Mouse (Mus musculus) embryonic facial prominence, embryonic 14.5 days (tissue): Measurements from ENCODE around the gene Gnaq. TPM values are rescaled to one million over a fixed set of nuclear protein-coding genes. Genes with fewer than 3 reads are reported as not detected.
A peak's percentile ranks its signal among the peaks of the same experiment; 100 is the strongest.

Source experiments
- ATAC-seq: fragments of 200-750 bp; cut with Nextera tagmentation; 2 replicates; pipeline ENCODE4 v1.8.0; 2017; ENCODE audit warnings: low read depth, moderate number of reproducible peaks, moderate TSS enrichment
- DNase-seq: peaks from one replicate; pipeline ENCODE4 v3.0.0-alpha.2; 2015; ENCODE audit warnings: low spot score
- H3K27ac ChIP-seq: fragments of 300-500 bp; sonication (generic); replicated peaks from 2 replicates; pipeline ENCODE4 v1.5.1; 2014; ENCODE audit warnings: low read depth, mild to moderate bottlenecking, low read length, moderate library complexity
- H3K27me3 ChIP-seq: fragments of 300-500 bp; sonication (generic); replicated peaks from 2 replicates; pipeline ENCODE4 v1.6.1; 2014; ENCODE audit warnings: low read length; ENCODE audit not compliant: control insufficient read depth, insufficient read depth
- H3K36me3 ChIP-seq: fragments of 300-500 bp; sonication (generic); 2 replicates; pipeline ENCODE4 v1.6.1; 2014; ENCODE audit warnings: low read length, mixed read lengths; ENCODE audit not compliant: control insufficient read depth, insufficient read depth
- H3K4me1 ChIP-seq: fragments of 300-500 bp; sonication (generic); 2 replicates; pipeline ENCODE4 v1.6.1; 2014; ENCODE audit warnings: antibody characterized with exemption, low read length; ENCODE audit not compliant: control insufficient read depth, insufficient read depth
- H3K4me2 ChIP-seq: fragments of 300-500 bp; sonication (generic); 2 replicates; pipeline ENCODE4 v1.6.1; 2014; ENCODE audit warnings: low read depth, mild to moderate bottlenecking, low read length, moderate library complexity, mixed read lengths
- H3K4me3 ChIP-seq: fragments of 300-500 bp; sonication (generic); 2 replicates; pipeline ENCODE4 v1.5.1; 2014; ENCODE audit warnings: low read depth, mild to moderate bottlenecking, low read length
- H3K9ac ChIP-seq: fragments of 300-500 bp; sonication (generic); 2 replicates; pipeline ENCODE4 v1.6.1; 2014; ENCODE audit warnings: low read depth, mild to moderate bottlenecking, low read length, moderate library complexity, mixed read lengths
- H3K9me3 ChIP-seq: fragments of 300-500 bp; sonication (generic); 2 replicates; pipeline ENCODE4 v1.6.1; 2016; ENCODE audit warnings: low read length; ENCODE audit not compliant: control insufficient read depth
- WGBS: fragments of 180-500 bp; shearing (Covaris S2); extraction: QIAGEN DNeasy Blood & Tissue Kit; methylation state at CpG from one replicate; pipeline ENCODE4 v1.1.7; 2014; 5-methylcytosine and 5-hydroxymethylcytosine counted together
- microRNA-seq: library from miRNA; unstranded; fragments of <30 nt; microRNA quantifications from one replicate; pipeline ENCODE4, GENCODE M21; 2016; ENCODE audit warnings: borderline number of aligned reads
- polyA plus RNA-seq: library from polyadenylated mRNA; unstranded; fragments of >200 nt; fragmentation: Nextera tagmentation; extraction: Ambion mirVana; gene quantifications from 2 replicates; pipeline ENCODE4 v1.2.1, GENCODE M21; 2014

Gene Gnaq
- polyA plus RNA-seq, 1 experiment from 2014 or later: 18.3 TPM

DNA sequence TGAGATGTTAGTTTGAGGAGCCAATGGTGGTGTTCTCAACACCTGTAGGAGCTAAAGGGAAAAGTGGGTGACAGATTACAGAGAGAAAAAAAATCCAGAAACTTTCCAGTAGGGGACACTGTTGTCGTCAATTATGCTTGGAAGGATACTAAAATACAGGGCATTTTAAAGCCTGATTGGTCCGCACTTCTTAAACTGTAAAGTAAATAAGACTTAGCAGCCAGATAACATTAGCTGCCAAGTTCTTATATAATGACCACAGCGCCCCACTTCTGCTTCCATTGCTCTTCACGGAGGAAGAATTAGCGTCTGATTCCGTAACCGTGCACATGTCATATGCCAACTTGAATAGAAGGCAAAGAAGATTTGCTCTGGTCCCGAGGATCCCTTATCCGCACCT lies 302.2 kb downstream of the Gnaq start:
- DNase-seq (peak; percentile 65), ATAC-seq (no peak)
- peak overlapping the region; percentile 67 for H3K4me2 ChIP-seq
- no peaks in the 10 kb centered on the region for H3K9me3 ChIP-seq
- H3K27me3 ChIP-seq: peaks cover 33% of the 10 kb centered on the region
- no peak overlapping the region for H3K9ac ChIP-seq
- H3K4me1 ChIP-seq: peaks cover 10% of the 10 kb centered on the region
- H3K27ac ChIP-seq: no peak overlapping the region
- no peaks in the 10 kb centered on the region for H3K36me3 ChIP-seq
- H3K4me3 ChIP-seq: peak overlapping the region; percentile 40
- 18% methylated on average over 9 of the region's 9 CpGs for WGBS

DNA sequence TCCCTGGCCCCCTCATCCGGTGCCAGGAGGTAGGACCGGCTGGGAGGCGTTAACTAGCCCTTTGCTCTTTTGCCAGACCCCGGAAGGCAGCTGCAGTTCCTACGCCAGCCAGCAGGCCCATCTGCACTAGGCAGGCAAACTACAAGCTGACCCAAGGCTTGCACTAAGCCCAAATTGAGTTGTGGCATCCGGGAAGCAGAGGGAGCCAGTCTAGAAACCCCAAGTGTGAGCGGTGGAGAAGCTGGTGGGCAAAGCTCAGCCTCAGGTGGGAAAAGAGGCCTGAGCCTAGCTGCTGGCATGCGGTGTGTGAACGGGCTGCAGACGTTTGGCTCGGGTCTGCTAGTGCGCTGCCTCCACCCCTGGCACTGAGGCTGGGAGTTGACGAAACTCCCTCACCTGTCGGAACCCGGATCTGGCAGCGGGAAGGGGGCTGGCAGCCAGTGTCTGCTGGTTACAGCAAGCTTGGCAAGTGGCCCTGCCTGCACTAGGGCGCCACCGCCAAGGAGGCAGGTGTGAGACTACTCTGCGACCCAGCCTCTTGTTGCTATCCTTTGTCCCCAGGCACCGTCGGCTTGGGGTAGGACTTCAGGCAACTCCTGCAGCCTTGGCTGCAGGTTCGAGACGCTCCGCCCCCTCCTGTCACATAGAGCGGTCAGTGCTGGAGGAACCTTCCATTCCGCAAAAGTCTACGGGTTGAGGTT lies 303.1 kb downstream of the Gnaq start, which contains the start of gene Gna14:
TSS of gene Gna14 (plus strand) at position 232 of the 701 bp plus-strand sequence.
- ATAC-seq (peak; percentile 81), DNase-seq (peak; percentile 61)
- peaks cover 33% of the 10 kb centered on the region for H3K27me3 ChIP-seq
- peaks cover 10% of the 10 kb centered on the region for H3K4me1 ChIP-seq
- H3K9me3 ChIP-seq: no peaks in the 10 kb centered on the region
- 2% methylated on average over 25 of the region's 27 CpGs for WGBS
- H3K36me3 ChIP-seq: no peaks in the 10 kb centered on the region
- H3K4me2 ChIP-seq: peak within 1 kb of the TSS; percentile 67
- no peak within 1 kb of the TSS for H3K27ac ChIP-seq
- H3K4me3 ChIP-seq: peak within 1 kb of the TSS; percentile 40
- H3K9ac ChIP-seq: peak within 1 kb of the TSS; percentile 49

DNA sequence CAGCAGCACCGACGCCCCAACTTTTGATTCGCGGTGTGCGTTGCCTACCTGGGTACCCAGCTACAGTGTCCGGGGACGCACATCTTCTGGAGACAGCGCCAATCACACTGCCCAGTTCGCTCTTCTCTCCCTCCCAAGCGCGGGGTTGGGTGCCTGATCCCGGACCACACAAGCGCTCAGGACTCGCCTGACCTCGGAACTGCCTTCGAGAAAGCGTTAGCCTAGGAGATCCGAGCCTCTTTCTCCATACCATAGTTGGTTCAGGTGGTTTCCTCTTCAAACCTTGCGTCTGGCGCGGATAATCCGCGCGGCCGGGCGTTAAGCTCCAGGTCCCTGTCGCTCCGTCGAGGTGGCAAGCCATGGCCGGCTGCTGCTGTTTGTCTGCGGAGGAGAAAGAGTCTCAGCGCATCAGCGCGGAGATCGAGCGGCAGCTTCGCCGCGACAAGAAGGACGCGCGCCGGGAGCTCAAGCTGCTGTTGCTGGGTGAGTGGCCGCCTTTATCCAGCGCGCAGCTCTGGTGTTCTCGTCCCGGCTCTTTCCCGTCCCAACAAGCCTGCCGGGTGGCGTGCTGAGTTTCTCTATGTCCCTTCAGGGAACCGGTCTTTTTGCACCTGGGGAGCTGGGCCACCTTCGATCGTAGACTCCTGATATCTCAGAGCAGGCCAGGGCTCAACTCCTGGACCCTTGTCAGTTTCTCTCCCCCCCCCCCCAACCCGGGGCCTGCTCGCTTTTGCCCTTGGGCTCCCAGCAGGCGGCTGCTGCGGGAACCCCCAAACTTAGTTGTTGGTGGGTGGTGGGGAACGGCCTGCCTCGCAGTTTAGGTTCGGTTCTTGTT lies 303.9 kb downstream of the Gnaq start:
- 0 out of 2 replicates have a peak, but pooled peaks have one; percentile 41 for ATAC-seq
- Histone ChIP-seq H3K4me2 (peak overlapping the region; percentile 67), H3K27me3 (peaks cover 33% of the 10 kb centered on the region), H3K9me3 (no peaks in the 10 kb centered on the region), H3K27ac (no peak overlapping the region), H3K9ac (peak overlapping the region; percentile 49), H3K36me3 (no peaks in the 10 kb centered on the region), H3K4me1 (peaks cover 10% of the 10 kb centered on the region), H3K4me3 (peak overlapping the region; percentile 40)
- DNase-seq: no peak
- WGBS: 4% methylated on average over 60 of the region's 61 CpGs

Small RNA genes within 50 kb of the gene (microRNA-seq; reads per million reads assigned to microRNA genes)
- gene Mir496b: not detected

Other genes with a start within 250 kb of the Gnaq start
- 121 and 126 TPM in 2 replicates for gene Psat1, start 185.5 kb upstream of the Gnaq start, polyA plus RNA-seq
- 19.1 and 21.6 TPM in 2 replicates for gene Cep78, start 147.8 kb upstream of the Gnaq start, polyA plus RNA-seq